Mouse (Mus musculus) heart, embryonic 13.5 days (tissue): ENCODE measurements at regions not wholly inside any gene's neighbourhood (a gene's known extent, or its start where the extent isn't known, plus 50 kb on each side); places are given as distances from the start of the nearest gene placed in this dataset.

ENCODE experiments used
- ATAC-seq: fragments of 200-750 bp; cut with Nextera tagmentation; 2 replicates; pipeline ENCODE4 v1.8.0; 2017; ENCODE audit warnings: moderate TSS enrichment; ENCODE audit not compliant: insufficient number of reproducible peaks, low FRiP score, low TSS enrichment; ENCODE audit errors: extremely low read depth
- H3K27ac ChIP-seq: fragments of 300-500 bp; sonication (generic); replicated peaks from 2 replicates; pipeline ENCODE4 v1.5.1; 2015; ENCODE audit warnings: moderate library complexity, mild to moderate bottlenecking, inconsistent platforms
- H3K27me3 ChIP-seq: fragments of 300-500 bp; sonication (generic); replicated peaks from 2 replicates; pipeline ENCODE4 v1.6.1; 2015; ENCODE audit warnings: mild to moderate bottlenecking, inconsistent platforms
- H3K36me3 ChIP-seq: fragments of 300-500 bp; sonication (generic); 2 replicates; pipeline ENCODE4 v1.6.1; 2015; ENCODE audit warnings: mild to moderate bottlenecking, inconsistent platforms
- H3K4me1 ChIP-seq: fragments of 300-500 bp; sonication (generic); 2 replicates; pipeline ENCODE4 v1.6.1; 2015; ENCODE audit warnings: inconsistent platforms
- H3K4me2 ChIP-seq: fragments of 300-500 bp; sonication (generic); 2 replicates; pipeline ENCODE4 v1.6.1; 2015; ENCODE audit warnings: inconsistent platforms, mild to moderate bottlenecking, moderate library complexity
- H3K4me3 ChIP-seq: fragments of 300-500 bp; sonication (generic); 2 replicates; pipeline ENCODE4 v1.5.1; 2015; ENCODE audit warnings: moderate library complexity, mild to moderate bottlenecking, inconsistent platforms
- H3K9ac ChIP-seq: fragments of 300-500 bp; sonication (generic); 2 replicates; pipeline ENCODE4 v1.6.1; 2015; ENCODE audit warnings: inconsistent platforms, mild to moderate bottlenecking, moderate library complexity
- H3K9me3 ChIP-seq: fragments of 300-500 bp; sonication (generic); 2 replicates; pipeline ENCODE4 v1.6.1; 2016; ENCODE audit warnings: inconsistent platforms
- WGBS: fragments of 180-500 bp; shearing (Covaris S2); methylation state at CpG from one replicate; pipeline ENCODE4 v1.1.7; 2015; ENCODE audit warnings: mixed read lengths; 5-methylcytosine and 5-hydroxymethylcytosine counted together

DNA sequence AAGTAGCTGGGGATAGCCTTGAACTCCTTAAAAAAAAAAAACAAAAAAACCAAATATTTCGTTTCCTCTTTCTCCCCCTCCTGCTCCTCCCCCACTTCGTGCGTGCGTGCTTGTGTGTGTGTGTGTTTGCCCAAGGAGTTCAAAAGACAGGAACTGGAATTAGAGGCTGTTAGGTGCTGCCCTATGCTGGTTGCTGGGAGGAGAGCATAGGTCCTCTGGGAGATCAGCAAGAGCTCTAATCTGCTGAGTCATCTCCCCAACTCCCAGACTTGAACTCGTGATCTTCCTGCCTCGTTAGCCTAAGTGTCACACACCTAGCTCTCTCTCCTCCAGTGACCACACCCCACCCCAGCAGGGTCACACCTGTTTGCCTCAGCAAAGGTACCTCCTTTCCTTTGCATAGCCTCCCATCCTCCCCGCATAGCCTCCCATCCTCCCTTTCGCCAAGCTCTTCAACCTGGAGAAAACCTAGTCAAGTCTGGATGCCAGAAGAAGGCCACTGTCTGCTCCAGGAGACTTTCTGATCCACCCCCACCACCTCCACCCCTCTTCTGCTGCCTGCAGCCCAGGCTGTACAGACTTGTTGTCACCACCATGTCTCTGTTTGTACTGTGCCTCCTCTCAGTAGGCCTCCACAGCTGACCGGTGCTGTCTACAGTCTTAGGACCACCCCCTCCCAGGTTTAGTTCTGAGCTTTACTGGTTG is 110.5 kb upstream of the Jun start:
- WGBS = 68% methylated on average over 9 of the region's 9 CpGs
- Histone ChIP-seq H3K27ac (peak overlapping the region; percentile 32; the same call in 1 of the 2 replicates), H3K27me3 (no peaks in the 10 kb centered on the region; the same call in 1 of the 2 replicates), H3K9ac (no peak overlapping the region), H3K9me3 (no peaks in the 10 kb centered on the region), H3K4me3 (no peak overlapping the region), H3K4me2 (no peak overlapping the region), H3K4me1 (peaks cover 32% of the 10 kb centered on the region), H3K36me3 (no peaks in the 10 kb centered on the region)
- no peak for ATAC-seq

DNA sequence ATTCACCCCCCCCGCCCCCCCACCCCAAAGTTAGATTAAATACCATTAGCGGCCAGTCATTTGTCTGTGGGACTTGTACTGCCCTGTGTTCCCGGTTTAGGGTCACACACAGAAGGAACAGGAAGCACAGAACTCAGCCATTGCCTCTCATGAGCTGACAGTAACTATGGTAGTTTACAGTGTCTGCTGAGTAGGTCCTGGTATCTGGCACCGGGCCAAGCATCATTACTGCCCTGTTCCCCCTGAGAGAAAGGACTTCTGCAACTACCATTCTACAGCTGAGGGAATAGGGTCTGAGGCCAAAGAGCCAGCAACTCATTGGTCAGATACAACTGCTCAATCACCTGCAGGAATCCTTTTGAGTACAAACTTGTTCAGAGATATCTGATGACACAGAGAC is 111.4 kb upstream of the Jun start:
- Histone ChIP-seq H3K9me3 (no peaks in the 10 kb centered on the region), H3K36me3 (no peaks in the 10 kb centered on the region), H3K4me2 (no peak overlapping the region), H3K4me3 (no peak overlapping the region), H3K27me3 (no peaks in the 10 kb centered on the region), H3K9ac (no peak overlapping the region), H3K4me1 (peaks cover 26% of the 10 kb centered on the region), H3K27ac (no peak overlapping the region)
- 69% methylated on average over 4 of the region's 4 CpGs for WGBS
- ATAC-seq = no peak

DNA sequence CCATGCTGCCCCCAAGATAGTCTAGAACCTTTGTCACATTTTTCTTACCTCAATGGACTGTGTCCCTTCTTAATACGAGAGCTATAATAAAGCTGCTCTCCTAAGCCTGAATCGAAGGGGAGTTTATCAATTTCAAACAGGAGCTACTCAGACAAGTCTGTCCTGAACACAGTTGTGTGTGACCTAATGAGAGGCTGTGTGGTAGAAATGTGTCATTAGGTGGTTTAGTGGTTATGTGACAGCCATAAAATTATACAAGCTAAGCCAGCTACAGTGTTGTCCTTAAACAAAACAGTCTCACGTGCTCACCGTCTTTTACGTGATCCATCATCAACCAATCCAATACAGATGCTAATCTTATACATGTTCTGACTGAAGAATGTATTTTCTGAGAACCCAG is 114.5 kb upstream of the Jun start:
- Histone ChIP-seq H3K4me1 (peaks cover 10% of the 10 kb centered on the region; the same call in 1 of the 2 replicates), H3K4me3 (no peak overlapping the region), H3K36me3 (no peaks in the 10 kb centered on the region), H3K4me2 (no peak overlapping the region), H3K27me3 (no peaks in the 10 kb centered on the region), H3K9me3 (no peaks in the 10 kb centered on the region), H3K9ac (no peak overlapping the region), H3K27ac (no peak overlapping the region)
- ATAC-seq = no peak
- 80% methylated on average over 5 of the region's 5 CpGs for WGBS

DNA sequence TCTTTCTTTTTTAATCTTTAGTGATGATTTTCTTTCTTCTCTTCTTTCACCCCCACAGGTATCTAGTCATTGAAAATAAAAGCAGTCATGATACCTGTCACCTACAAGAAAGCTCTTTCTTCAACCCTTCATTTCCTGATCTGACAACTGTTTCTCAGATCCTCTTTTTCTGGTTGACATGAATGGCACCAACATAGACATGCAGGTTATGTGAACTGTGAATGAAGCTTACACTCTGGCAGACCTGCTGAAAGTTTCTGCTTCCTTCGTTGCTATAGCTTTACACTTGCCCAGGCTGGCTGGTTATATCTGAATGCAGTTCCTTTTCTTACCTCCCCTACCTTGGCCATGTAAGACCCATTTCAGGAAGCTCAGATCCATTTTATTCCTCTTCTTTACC is 115.2 kb upstream of the Jun start:
- peaks cover 8% of the 10 kb centered on the region; the same call in 1 of the 2 replicates for H3K4me1 ChIP-seq
- no peak overlapping the region for H3K27ac ChIP-seq
- no peak overlapping the region for H3K4me3 ChIP-seq
- 82% methylated on average over 1 of the region's 1 CpGs for WGBS
- no peak overlapping the region for H3K4me2 ChIP-seq
- no peak overlapping the region for H3K9ac ChIP-seq
- no peaks in the 10 kb centered on the region for H3K27me3 ChIP-seq
- no peaks in the 10 kb centered on the region for H3K9me3 ChIP-seq
- H3K36me3 ChIP-seq = no peaks in the 10 kb centered on the region
- no peak for ATAC-seq

DNA sequence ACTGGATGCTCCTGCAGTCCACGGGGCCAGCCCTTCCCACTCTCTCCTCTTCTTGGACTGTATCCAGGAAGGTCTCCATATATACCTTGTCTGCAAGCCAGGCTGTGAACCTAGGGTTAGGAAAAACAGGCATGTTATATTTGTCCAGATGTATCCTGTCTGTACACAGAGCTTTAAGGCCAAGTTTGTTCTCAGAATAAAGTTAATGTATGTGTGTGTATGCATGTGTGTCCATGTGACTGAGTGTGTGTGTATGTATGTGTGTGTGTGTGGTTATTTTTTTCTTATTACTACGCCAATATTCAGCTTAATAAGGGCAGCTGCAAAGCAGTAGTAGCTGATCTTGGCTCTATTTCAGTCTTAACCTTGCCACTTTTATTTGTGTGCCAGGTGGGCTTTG is 117.7 kb upstream of the Jun start:
- no peak overlapping the region for H3K9ac ChIP-seq
- no peaks in the 10 kb centered on the region for H3K27me3 ChIP-seq
- ATAC-seq = no peak
- H3K4me3 ChIP-seq = no peak overlapping the region
- H3K36me3 ChIP-seq = no peaks in the 10 kb centered on the region
- no peaks in the 10 kb centered on the region for H3K4me1 ChIP-seq
- whole genome bisulfite sequencing = 44% methylated on average over 2 of the region's 2 CpGs
- H3K9me3 ChIP-seq = no peaks in the 10 kb centered on the region
- H3K27ac ChIP-seq = no peak overlapping the region
- no peak overlapping the region for H3K4me2 ChIP-seq

DNA sequence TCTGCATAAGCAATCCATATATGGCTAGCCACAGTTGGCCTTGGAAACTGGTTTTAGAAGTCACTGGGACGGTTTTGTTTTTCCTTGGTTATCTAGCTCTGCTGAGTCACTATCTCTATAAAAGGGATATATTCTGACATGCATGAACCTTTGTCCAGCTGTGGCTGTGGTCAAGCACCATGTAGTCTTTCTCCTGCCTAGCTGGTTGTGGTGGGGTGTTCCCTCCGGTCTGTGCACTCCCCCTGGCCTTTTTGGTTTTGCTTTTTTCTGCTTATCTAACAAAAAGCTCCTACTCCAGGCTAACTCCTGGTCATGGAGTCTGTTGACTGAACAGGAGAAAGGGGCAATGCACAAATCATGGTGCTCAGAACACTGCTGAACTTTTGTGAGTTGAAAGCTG is 125.7 kb upstream of the Jun start:
- Histone ChIP-seq H3K27ac (no peak overlapping the region), H3K4me3 (no peak overlapping the region), H3K4me1 (peaks cover 12% of the 10 kb centered on the region), H3K4me2 (no peak overlapping the region), H3K9me3 (no peaks in the 10 kb centered on the region), H3K9ac (no peak overlapping the region), H3K27me3 (no peaks in the 10 kb centered on the region), H3K36me3 (no peaks in the 10 kb centered on the region)
- WGBS = 29% methylated on average over 2 of the region's 2 CpGs
- ATAC-seq = no peak

DNA sequence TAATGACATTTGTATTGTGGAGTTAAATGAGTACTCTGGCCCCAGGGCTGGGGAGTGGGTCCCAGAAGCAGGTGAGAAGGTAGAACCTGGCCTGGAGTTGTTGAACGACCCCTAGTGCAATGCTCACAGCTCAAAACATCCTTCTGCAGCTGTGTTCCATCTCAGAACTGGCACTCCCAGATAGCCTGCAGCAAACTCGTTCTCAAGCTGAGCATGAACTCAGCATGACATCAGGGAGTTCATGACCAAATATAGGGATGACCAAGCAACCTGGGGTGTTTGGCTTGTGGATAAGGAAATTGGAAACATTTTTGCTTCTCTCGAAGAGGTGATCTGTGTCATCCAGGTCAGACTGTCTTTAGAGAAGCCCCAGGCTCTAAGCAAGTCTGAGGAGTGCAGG is 126.4 kb upstream of the Jun start:
- Histone ChIP-seq H3K27me3 (no peaks in the 10 kb centered on the region), H3K27ac (no peak overlapping the region), H3K9me3 (no peaks in the 10 kb centered on the region), H3K4me1 (peaks cover 12% of the 10 kb centered on the region), H3K36me3 (no peaks in the 10 kb centered on the region), H3K9ac (no peak overlapping the region), H3K4me2 (no peak overlapping the region), H3K4me3 (no peak overlapping the region)
- 44% methylated on average over 3 of the region's 3 CpGs for WGBS
- ATAC-seq = no peak

DNA sequence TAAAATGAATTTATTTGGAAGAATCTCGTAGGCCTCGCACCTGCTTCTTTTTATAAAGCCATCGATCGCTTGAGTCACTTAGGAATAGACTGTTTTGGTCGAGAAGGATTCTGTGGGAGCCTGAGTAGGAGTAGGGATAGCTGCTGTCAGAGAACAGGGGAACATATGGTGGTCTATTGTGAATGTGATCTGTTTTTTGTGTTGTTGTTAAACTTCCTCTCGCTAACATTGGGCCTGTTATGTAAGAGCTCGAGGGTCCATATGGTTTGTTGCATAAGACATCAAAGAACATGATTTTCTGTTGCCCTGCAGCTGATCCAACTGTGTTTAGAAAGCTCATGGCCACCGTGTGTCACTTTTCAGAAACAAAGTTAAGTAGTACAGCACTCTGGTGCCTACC is 126.9 kb upstream of the Jun start:
- no peaks in the 10 kb centered on the region for H3K9me3 ChIP-seq
- no peak overlapping the region for H3K27ac ChIP-seq
- H3K36me3 ChIP-seq = no peaks in the 10 kb centered on the region
- no peaks in the 10 kb centered on the region for H3K27me3 ChIP-seq
- no peak for ATAC-seq
- H3K4me2 ChIP-seq = no peak overlapping the region
- 77% methylated on average over 8 of the region's 8 CpGs for WGBS
- H3K9ac ChIP-seq = no peak overlapping the region
- H3K4me1 ChIP-seq = peaks cover 12% of the 10 kb centered on the region
- no peak overlapping the region for H3K4me3 ChIP-seq

DNA sequence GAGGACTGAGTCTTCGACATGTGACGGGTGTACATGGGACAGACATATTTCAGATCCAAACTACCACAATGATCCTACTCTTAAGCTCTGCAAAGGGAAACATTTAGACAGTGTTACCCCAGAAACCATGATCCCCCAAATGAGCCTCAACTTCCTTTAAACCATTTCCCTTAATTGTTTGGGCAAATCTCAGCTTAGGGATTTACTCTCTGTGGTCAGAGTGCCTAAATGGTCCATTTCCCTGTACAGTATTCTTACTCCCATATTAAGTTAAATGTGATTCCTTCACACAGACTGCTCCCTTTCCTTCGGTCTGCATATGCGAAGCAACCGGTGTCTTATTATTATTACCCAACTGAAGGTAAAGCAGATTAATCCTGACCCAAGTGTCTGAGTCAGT is 128.4 kb upstream of the Jun start:
- WGBS = 87% methylated on average over 5 of the region's 5 CpGs
- no peak for ATAC-seq

DNA sequence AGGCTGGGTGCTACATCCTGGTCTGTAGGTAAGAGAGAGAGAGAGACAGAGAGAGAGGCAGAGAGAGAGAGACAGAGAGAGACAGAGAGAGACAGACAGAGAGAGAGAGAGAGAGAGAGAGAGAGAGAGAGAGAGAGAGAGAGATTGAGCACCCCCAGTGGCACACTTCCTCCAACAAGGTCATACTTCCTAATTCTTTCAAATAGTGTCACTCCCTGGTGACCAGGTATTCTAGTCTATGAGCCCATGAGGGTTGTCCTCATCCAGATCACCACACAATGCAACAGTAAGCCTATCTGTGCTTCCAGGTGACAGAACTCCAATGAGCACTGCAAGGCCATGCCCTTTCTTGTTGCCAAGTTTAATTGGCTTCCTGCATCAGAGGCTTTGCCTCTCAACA is 129.0 kb upstream of the Jun start:
- no peaks in the 10 kb centered on the region for H3K36me3 ChIP-seq
- peaks cover 12% of the 10 kb centered on the region for H3K4me1 ChIP-seq
- no peak overlapping the region for H3K4me2 ChIP-seq
- no peak overlapping the region for H3K9ac ChIP-seq
- H3K27ac ChIP-seq = no peak overlapping the region
- no peak overlapping the region for H3K4me3 ChIP-seq
- ATAC-seq = no peak
- no peaks in the 10 kb centered on the region for H3K27me3 ChIP-seq
- no peaks in the 10 kb centered on the region for H3K9me3 ChIP-seq

More for the DNA sequence above, 128.4 kb upstream of the Jun start:
- peaks cover 12% of the 10 kb centered on the region for H3K4me1 ChIP-seq
- H3K4me2 ChIP-seq = no peak overlapping the region
- no peaks in the 10 kb centered on the region for H3K36me3 ChIP-seq
- H3K27ac ChIP-seq = no peak overlapping the region
- H3K9me3 ChIP-seq = no peaks in the 10 kb centered on the region
- no peak overlapping the region for H3K9ac ChIP-seq
- no peaks in the 10 kb centered on the region for H3K27me3 ChIP-seq
- no peak overlapping the region for H3K4me3 ChIP-seq

DNA sequence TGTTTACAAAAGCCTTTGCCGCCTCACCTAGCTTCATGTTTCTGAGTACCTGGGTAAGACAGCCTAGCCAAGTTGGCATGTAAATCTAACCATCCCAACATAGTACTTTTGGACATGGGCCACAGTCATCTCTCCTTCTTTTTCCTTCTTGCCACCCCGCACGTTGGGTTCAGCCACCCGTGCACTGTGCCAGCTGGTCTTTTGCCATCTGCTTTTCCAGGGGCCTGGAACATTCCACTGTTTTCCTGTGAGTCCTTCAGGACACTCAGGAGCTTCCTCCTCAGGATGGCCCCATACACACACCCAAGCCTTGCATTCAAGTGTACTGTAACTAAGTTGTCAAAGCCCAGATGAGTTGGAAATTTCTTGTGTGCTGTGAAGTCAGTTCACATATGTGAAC is 132.2 kb upstream of the Jun start:
- no peaks in the 10 kb centered on the region for H3K9me3 ChIP-seq
- no peak for ATAC-seq
- H3K9ac ChIP-seq = no peak overlapping the region
- WGBS = 55% methylated on average over 4 of the region's 4 CpGs
- no peaks in the 10 kb centered on the region for H3K36me3 ChIP-seq
- no peaks in the 10 kb centered on the region for H3K4me1 ChIP-seq
- no peak overlapping the region for H3K4me3 ChIP-seq
- no peaks in the 10 kb centered on the region for H3K27me3 ChIP-seq
- H3K27ac ChIP-seq = no peak overlapping the region
- no peak overlapping the region for H3K4me2 ChIP-seq

DNA sequence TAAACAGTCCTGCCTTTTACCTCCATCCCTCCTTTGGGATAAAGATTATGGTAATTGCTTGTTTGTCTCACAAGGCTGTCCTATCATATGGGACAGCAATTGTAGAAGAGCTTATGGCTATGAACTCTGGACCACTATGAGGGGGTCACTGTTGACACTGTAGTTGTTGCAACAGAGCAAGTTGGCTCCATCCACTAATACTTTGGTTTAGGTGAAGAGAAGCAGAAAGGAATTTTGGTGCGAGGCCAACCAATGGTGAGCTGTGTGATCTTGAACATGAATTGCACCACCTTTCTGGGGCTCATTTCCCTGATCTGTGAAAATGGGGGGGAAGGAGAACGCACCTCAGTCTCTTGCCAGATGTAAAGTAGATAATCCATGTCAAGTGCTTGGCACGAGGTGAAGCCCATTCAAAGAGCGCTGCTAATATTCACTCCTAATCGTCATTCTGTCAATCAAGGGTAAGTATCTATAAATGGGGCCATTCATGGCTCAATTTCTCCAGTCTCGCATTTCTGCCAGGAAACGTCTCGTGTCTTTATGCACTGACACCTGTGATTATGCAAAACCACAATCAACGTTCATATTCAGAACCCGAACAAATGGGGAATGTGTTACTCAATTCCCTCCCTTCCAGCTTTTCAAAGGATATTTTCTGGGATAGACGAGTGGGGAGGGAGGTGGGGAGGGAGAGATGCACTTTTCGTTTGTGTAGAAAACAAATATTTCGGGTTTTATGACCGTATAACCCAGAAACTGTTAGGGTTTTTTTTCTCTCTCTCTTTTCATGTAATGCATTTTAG is 133.3 kb upstream of the Jun start:
- H3K4me1 ChIP-seq = no peaks in the 10 kb centered on the region
- H3K27me3 ChIP-seq = no peaks in the 10 kb centered on the region
- 74% methylated on average over 14 of the region's 14 CpGs for WGBS
- no peaks in the 10 kb centered on the region for H3K9me3 ChIP-seq
- no peak for ATAC-seq
- no peaks in the 10 kb centered on the region for H3K36me3 ChIP-seq
- no peak overlapping the region for H3K27ac ChIP-seq
- H3K4me3 ChIP-seq = no peak overlapping the region
- H3K9ac ChIP-seq = no peak overlapping the region
- H3K4me2 ChIP-seq = no peak overlapping the region
